Mouse (Mus musculus): ENCODE data around the gene Adgre5.

GRCm38 (mm10) chr8:83693609-83694236, 47.4 kb downstream of the Adgre5 start:
- TF ChIP-seq CTCF (IDR thresholded peaks at IDR 0.05; ENCODE audit: low read depth) = no peak
- no peak for TF ChIP-seq EP300 (IDR thresholded peaks at IDR 0.05; ENCODE audit: low read depth)

All from heart, postnatal 0 days (tissue).